Mouse (Mus musculus) liver, postnatal 0 days (tissue): ENCODE data around the gene Spaar.
"Not testable (repeated sequence)": the region's sequence is repeated elsewhere in the genome, so short reads cannot be mapped to it uniquely, and the experiment has no call there.

Experiments
- CTCF ChIP-seq: sonication (generic); IDR thresholded peaks from 2 replicates; pipeline ENCODE4 v1.5.1; 2016; ENCODE audit warnings: antibody characterized with exemption, low read depth
- EP300 ChIP-seq: IDR thresholded peaks from 2 replicates; pipeline ENCODE4 v1.6.1; 2016; ENCODE audit warnings: antibody characterized with exemption, low read depth, mild to moderate bottlenecking

DNA sequence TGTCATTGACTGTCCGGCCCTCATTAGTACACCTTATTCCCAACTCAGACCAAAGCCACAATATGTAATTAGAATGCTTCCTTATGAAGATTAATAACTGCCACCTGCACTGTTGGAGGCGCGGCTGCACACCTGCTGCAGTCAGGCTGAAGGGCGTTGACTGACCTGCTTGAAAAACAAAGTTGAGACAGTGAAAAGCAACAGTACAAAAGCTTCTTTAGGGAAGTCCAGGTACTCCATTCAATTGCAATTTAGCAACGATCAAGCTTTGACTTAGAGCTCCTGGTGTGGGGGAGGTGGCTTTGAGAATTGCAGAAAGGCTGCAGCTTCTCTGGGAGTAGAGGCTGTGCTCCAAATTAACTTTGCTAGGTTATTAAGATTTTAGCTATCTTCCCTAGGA is 66.0 kb downstream of the Spaar start:
- TF ChIP-seq EP300, CTCF: not testable (repeated sequence)
